Mouse (Mus musculus) activated CD4-positive, CD25-positive, alpha-beta regulatory T cell (primary cell): ENCODE data around the gene Plekhg3. TPM values are rescaled to one million over a fixed set of nuclear protein-coding genes. Genes with fewer than 3 reads are reported as not detected.

Source experiments
- polyA plus RNA-seq, 2 experiments: library from polyadenylated mRNA; unstranded; fragments of 100-300 nt; shearing (Covaris generic); gene quantifications; one replicate each; pipeline ENCODE4 v1.2.1; 2017

The Plekhg3 gene
- 1 to 10 TPM; 2.3 to 4.1 TPM for polyA plus RNA-seq

GRCm38 (mm10) chr12:76530580-76531139, at the start of gene Plekhg3:
Gene Plekhg3, plus strand, starts transcription at chr12:76530891.

Other genes with a start within 250 kb of the Plekhg3 start
- gene Akap5, start 206.0 kb upstream of the Plekhg3 start, polyA plus RNA-seq = 1 to 10 TPM; 1.1 to 1.4 TPM
- 10 to 100 TPM; 55.4 to 64.8 TPM for gene Zbtb25, start 161.3 kb upstream of the Plekhg3 start, polyA plus RNA-seq
- 10 to 100 TPM; 21.4 to 29.6 TPM for gene Zbtb1, start 160.6 kb upstream of the Plekhg3 start, polyA plus RNA-seq
- 1 to 10 TPM; 3.4 to 3.8 TPM for gene Hspa2, start 126.7 kb upstream of the Plekhg3 start, polyA plus RNA-seq
- not detected for gene Ppp1r36, start 113.4 kb upstream of the Plekhg3 start, polyA plus RNA-seq
- 1 to 10 TPM in 1 of 2 experiments, under 1 TPM in 1; 0.75 to 1.3 TPM for gene Sptb, start 179.7 kb downstream of the Plekhg3 start, polyA plus RNA-seq
- 100 to 1,000 TPM; 144 to 179 TPM for gene Churc1, start 234.6 kb downstream of the Plekhg3 start, polyA plus RNA-seq
- gene Fntb, start 234.7 kb downstream of the Plekhg3 start, polyA plus RNA-seq = 10 to 100 TPM; 12.1 to 23.3 TPM